Mouse (Mus musculus) heart, adult 18-20 months (tissue): ENCODE data around the gene Prr12. TPM values are rescaled to one million over a fixed set of nuclear protein-coding genes. Genes with fewer than 3 reads are reported as not detected.
A peak's percentile ranks its signal among the peaks of the same experiment; 100 is the strongest.

ENCODE experiments used
- DNase-seq, 2 experiments: peaks; one replicate each; pipeline ENCODE4 v3.0.0; 2021 to 2022; ENCODE audit warnings: mixed read lengths in 1 of 2
- total RNA-seq, 2 experiments: library from RNA; stranded (reverse); gene quantifications; 2 replicates each; pipeline ENCODE4 v1.2.3; 2021

The Prr12 gene
- total RNA-seq, 2 experiments from 2014 or later = 21.5 to 21.9 TPM

GRCm38 (mm10) chr7:45051601-45051974 is 1.1 kb downstream of the Prr12 start:
- DNase-seq = no peak

DNA sequence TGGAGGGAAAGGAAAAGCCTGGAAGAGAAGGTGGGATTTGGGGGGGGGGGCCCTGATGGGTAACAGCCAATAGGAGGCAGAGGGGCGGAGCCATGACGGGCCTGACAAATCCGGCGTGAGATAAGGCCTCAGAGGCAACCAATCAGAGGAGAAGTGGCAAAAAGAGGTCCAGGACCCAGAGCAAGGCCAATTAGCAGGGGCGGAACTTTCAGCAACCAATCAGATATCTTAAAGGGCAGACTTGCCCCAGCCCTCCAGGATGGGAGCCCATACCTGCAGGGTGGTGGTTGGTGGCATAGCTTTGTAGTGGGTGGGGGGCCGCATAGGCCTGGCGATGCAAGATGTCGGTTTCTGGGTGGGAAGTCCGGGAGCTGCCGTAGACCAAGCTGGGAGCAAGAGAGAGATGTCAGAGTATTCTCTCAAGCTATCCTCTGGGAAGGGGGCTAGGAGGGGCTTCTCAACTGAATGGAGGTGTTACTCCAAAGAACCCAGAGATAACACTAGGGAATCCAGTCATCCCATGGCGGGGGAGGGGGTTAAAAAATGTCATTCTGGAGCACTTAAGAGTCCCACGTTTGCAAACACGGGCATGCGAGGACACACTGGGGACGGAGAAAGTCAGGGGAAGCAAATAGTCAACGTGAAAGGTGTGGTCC is 1.6 kb downstream of the Prr12 start:
- DNase-seq = peak; percentile 76 to 83

- DNase-seq = peak; percentile 41 to 55
These were observed 3.6 kb downstream of the Prr12 start for GRCm38 (mm10) chr7:45048923-45049657.

- no peak for DNase-seq
These were observed 4.4 kb downstream of the Prr12 start for GRCm38 (mm10) chr7:45048001-45048890.

DNA sequence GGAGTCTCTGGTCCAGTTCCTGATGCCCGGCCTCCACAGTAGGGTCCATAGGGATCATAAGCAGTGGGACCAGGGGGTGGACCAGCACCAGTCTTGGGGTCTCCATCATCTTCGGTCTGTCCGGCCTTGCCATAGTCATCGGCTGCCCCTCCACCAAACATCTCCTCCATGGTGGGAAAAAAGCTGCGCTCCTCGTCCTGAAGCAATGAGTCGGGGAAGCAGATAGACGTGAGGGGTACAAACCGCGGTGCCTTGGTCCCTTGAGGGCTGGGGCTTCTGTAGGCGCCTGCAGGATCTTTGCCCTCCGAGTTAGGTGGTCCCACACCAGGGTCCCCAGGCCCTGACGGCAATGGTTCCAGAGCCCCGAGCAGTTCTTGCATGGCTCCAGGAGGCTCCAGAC is 5.2 kb downstream of the Prr12 start:
- DNase-seq = no peak

GRCm38 (mm10) chr7:45046853-45047350 is 5.8 kb downstream of the Prr12 start:
- DNase-seq = no peak

DNA sequence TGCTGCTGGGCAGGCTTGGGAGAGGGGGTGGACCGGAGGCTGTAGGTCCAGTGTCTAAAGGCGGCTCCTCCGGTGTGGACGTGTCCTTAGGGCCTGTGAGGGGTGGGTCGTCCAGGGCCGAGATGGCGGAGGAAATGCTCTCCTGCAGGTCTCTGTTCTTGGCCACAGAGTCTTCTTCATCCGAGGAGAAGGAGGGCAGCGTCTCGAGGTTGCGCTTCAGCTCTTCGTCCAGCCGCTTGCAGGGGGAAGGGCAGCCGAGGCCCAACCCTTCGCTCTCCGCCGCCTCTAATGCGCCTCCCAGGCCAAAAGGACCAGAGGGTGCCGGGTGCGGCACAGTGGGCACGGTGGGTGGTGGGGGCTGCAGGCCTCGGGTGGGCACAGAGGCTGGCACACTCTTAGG is 6.9 kb downstream of the Prr12 start:
- DNase-seq = no peak

- DNase-seq = no peak
These were observed 9.4 kb downstream of the Prr12 start for GRCm38 (mm10) chr7:45043307-45043706.

- no peak for DNase-seq
These were observed 11.8 kb downstream of the Prr12 start for GRCm38 (mm10) chr7:45040851-45041250.

- no peak for DNase-seq
These were observed 14.3 kb downstream of the Prr12 start for GRCm38 (mm10) chr7:45038411-45038810.

- peak in 1 of 2 experiments; percentile 64 for DNase-seq
These were observed 14.8 kb downstream of the Prr12 start for GRCm38 (mm10) chr7:45037720-45038361.

- no peak for DNase-seq
These were observed 16.0 kb downstream of the Prr12 start for GRCm38 (mm10) chr7:45036702-45037101.

DNA sequence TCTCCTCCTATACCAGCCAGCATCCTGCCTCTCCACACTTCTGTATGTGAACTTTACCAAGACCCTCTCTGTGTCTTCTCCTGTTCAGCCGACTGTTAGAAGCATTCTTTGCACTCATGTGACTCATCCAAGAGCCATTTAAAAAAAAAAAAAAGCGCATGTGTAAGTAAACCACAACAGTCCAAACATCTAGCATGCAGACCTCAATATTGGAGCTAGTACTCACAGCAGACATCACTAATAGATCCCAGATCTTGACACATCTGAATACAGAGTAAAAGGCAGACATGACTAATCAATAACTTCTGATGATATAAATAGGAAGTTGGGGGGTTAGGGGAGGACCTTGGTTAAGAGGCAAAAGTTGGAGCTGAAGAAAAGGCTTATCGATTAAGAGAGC is 17.1 kb downstream of the Prr12 start:
- DNase-seq = no peak

GRCm38 (mm10) chr7:45033722-45034359 is 18.8 kb downstream of the Prr12 start:
- DNase-seq = no peak

DNA sequence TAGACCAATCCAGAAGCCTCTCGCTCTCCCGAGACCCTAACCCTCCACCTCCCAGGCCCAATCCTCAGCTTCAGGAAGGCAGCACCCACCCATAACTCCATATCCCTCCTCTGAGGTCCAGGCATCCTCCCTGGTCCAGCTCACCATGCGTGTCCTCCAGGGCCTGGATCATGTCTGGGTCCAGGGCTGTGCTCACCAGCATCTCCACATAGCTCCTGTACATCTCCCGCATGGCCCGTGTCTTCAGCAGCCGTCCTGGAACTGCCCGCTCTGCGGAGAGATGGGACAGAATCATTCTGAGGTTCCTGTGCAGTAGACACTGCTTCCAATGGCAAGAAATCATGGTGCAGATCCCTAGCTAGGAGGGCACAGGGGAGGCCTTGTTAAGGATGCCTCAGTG is 21.8 kb downstream of the Prr12 start:
- no peak for DNase-seq

DNA sequence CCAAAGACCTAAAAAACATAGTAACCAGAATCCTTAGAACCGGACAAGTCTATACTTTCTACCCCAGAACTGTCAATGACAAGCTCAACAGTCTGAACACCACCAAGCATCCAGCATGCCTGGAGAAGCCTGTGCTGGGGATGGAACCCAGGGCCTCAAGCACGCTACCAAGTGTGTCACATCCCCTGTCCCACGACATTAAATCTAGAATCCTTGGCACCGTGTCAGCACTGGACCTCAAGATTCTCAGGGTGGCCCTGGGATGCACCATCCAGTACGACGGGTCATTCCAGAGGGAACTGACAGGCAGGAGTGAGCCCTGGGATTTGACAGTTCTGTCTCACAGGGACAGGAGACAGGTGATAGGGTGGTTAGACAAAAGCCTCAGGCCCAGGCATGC is 22.7 kb downstream of the Prr12 start:
- no peak for DNase-seq

- DNase-seq = no peak
These were observed 24.3 kb downstream of the Prr12 start for GRCm38 (mm10) chr7:45028351-45028750.

GRCm38 (mm10) chr7:45027761-45028160 is 24.9 kb downstream of the Prr12 start:
- no peak for DNase-seq

DNA sequence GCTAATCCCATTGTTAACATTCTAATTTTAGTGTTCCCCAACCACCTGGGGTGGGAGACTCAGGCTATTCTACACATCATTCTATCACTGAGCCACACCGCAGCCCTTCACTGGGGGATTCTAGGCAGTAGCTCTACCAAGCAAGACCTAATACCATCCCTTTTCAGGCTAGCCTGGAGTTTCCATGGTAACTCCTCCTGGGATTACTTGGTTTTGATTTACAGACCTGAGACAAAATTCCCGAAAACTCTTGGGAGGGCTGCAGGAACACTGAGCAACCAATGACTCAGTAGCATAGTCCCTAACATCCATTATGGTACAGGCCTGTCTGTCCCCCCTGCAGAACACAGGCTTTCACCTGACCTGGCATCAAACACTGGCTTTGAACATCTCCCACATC is 26.4 kb downstream of the Prr12 start:
- no peak for DNase-seq

GRCm38 (mm10) chr7:45025601-45026220 is 27.0 kb downstream of the Prr12 start:
- DNase-seq = peak; percentile 45 to 51
